Mouse (Mus musculus) stomach, postnatal 0 days (tissue): ENCODE measurements at regions not wholly inside any gene's neighbourhood (a gene's known extent, or its start where the extent isn't known, plus 50 kb on each side); places are given as distances from the start of the nearest gene placed in this dataset.
A peak's percentile ranks its signal among the peaks of the same experiment; 100 is the strongest.

Experiments used
- ATAC-seq: fragments of 200-750 bp; cut with Nextera tagmentation; 2 replicates; pipeline ENCODE4 v1.8.0; 2017; ENCODE audit not compliant: low FRiP score, low TSS enrichment
- DNase-seq: peaks from one replicate; pipeline ENCODE4 v3.0.0-alpha.2; 2016; ENCODE audit warnings: low spot score
- H3K27ac ChIP-seq: fragments of 300-500 bp; sonication (generic); replicated peaks from 2 replicates; pipeline ENCODE4 v1.5.1; 2014; ENCODE audit warnings: mild to moderate bottlenecking, control low read depth
- H3K27me3 ChIP-seq: fragments of 300-500 bp; sonication (generic); 2 replicates; pipeline ENCODE4 v1.6.1; 2014; ENCODE audit warnings: low read length; ENCODE audit not compliant: control insufficient read depth, insufficient read depth
- H3K36me3 ChIP-seq: fragments of 300-500 bp; sonication (generic); 2 replicates; pipeline ENCODE4 v1.6.1; 2014; ENCODE audit warnings: low read length, mixed read lengths; ENCODE audit not compliant: control insufficient read depth, insufficient read depth
- H3K4me1 ChIP-seq: fragments of 300-500 bp; sonication (generic); replicated peaks from 2 replicates; pipeline ENCODE4 v1.6.1; 2014; ENCODE audit warnings: antibody characterized with exemption; ENCODE audit not compliant: control insufficient read depth, insufficient read depth
- H3K4me2 ChIP-seq: fragments of 300-500 bp; sonication (generic); replicated peaks from 2 replicates; pipeline ENCODE4 v1.6.1; 2014; ENCODE audit warnings: low read depth, mild to moderate bottlenecking, control low read depth, moderate library complexity
- H3K4me3 ChIP-seq: fragments of 300-500 bp; sonication (generic); 2 replicates; pipeline ENCODE4 v1.5.1; 2014; ENCODE audit warnings: low read depth, low read length, control low read depth
- H3K9ac ChIP-seq: fragments of 300-500 bp; sonication (generic); 2 replicates; pipeline ENCODE4 v1.6.1; 2014; ENCODE audit warnings: mild to moderate bottlenecking, low read length, control low read depth, mixed read lengths
- H3K9me3 ChIP-seq: fragments of 300-500 bp; sonication (generic); 2 replicates; pipeline ENCODE4 v1.6.1; 2016; ENCODE audit warnings: low read length; ENCODE audit not compliant: control insufficient read depth
- CTCF ChIP-seq: IDR thresholded peaks from 2 replicates; pipeline ENCODE4 v1.5.1; 2016; ENCODE audit warnings: antibody characterized with exemption, low read depth, mild to moderate bottlenecking, moderate library complexity
- EP300 ChIP-seq: optimal IDR thresholded peaks from 2 replicates; pipeline ENCODE3; 2016; ENCODE audit warnings: antibody characterized with exemption
- WGBS: fragments of 180-500 bp; shearing (Covaris S2); extraction: QIAGEN DNeasy Blood & Tissue Kit; methylation state at CpG from one replicate; pipeline ENCODE4 v1.1.7; 2014; 5-methylcytosine and 5-hydroxymethylcytosine counted together

DNA sequence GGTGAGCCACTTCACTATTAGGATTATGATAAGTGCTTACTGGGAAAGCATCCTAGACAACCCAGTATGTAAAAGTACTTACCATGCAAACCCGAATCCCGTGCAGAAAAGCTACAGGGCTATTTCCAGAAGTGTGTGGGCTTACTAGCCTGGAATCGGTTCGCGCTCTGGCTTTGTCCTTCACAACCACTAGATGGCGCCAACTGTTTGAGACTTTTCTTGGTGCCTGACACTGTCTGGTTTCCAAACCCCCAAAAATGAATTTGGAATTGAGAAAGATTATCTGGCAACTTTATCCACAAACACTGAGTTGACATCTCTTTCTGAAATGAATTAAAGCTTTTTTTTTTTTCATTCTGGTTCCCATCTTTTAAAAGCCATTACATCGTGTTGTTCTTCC, 218.2 kb downstream of the Pax3 start:
- Histone ChIP-seq H3K36me3 (no peaks in the 10 kb centered on the region), H3K27ac (no peak overlapping the region), H3K9ac (no peak overlapping the region), H3K4me3 (no peak overlapping the region), H3K4me1 (no peaks in the 10 kb centered on the region), H3K27me3 (no peaks in the 10 kb centered on the region), H3K4me2 (no peak overlapping the region), H3K9me3 (no peaks in the 10 kb centered on the region)
- DNase-seq (peak; percentile 57), ATAC-seq (no peak)
- 5% methylated on average over 7 of the region's 7 CpGs for WGBS
- TF ChIP-seq CTCF (peak; percentile 93), EP300 (no peak)

DNA sequence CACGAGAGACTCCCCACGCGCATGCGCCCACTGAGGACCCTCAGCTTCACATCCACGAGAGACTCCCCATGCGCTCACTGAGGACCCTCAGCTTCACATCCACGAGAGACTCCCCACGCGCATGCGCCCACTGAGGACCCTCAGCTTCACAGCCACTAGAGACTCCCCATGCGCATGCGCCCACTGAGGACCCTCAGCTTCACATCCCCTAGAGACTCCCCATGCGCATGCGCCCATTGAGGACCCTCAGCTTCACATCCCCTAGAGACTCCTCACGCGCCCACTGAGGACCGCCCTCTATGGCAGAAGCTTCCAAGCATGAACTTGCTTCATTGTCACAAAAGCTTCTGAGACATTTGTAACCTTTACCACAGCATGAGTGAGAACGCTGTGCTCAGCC, 221.0 kb downstream of the Pax3 start:
- H3K4me2 ChIP-seq, result no peak overlapping the region
- no peak overlapping the region for H3K9ac ChIP-seq
- H3K36me3 ChIP-seq, result no peaks in the 10 kb centered on the region
- 95% methylated on average over 18 of the region's 18 CpGs for WGBS
- ATAC-seq (no peak), DNase-seq (no peak)
- no peaks in the 10 kb centered on the region for H3K4me1 ChIP-seq
- H3K4me3 ChIP-seq, result no peak overlapping the region
- H3K9me3 ChIP-seq, result no peaks in the 10 kb centered on the region
- H3K27ac ChIP-seq, result no peak overlapping the region
- no peak for TF ChIP-seq EP300
- no peak for TF ChIP-seq CTCF
- no peaks in the 10 kb centered on the region for H3K27me3 ChIP-seq

DNA sequence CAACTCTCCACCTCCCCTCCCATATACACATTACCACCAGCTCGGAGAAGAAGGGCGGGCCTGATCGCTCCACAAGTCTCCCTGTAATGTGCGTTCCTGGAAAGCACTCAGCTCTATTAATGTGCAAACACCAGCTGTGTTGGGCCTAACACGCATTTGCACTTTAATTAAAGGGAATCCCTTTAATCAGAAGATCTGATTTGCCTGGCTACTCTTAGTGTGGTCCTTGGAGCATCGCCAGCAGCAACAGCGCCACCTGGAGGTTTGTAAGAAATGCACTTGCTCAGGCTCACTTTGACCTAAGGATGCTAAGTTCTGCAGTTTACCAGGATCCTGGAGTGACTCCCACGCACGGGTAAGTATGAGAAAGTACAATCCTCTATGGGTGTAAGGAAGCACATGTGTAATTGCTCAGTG, 224.6 kb downstream of the Pax3 start:
- ATAC-seq, result no peak
- H3K4me3 ChIP-seq, result no peak overlapping the region
- H3K9ac ChIP-seq, result no peak overlapping the region
- 14% methylated on average over 9 of the region's 9 CpGs for WGBS
- no peaks in the 10 kb centered on the region for H3K9me3 ChIP-seq
- no peaks in the 10 kb centered on the region for H3K36me3 ChIP-seq
- no peak for TF ChIP-seq EP300
- peak; percentile 81 for TF ChIP-seq CTCF
- H3K27ac ChIP-seq, result no peak overlapping the region
- H3K4me1 ChIP-seq, result no peaks in the 10 kb centered on the region
- peak; percentile 67 for DNase-seq
- H3K4me2 ChIP-seq, result no peak overlapping the region
- no peaks in the 10 kb centered on the region for H3K27me3 ChIP-seq

DNA sequence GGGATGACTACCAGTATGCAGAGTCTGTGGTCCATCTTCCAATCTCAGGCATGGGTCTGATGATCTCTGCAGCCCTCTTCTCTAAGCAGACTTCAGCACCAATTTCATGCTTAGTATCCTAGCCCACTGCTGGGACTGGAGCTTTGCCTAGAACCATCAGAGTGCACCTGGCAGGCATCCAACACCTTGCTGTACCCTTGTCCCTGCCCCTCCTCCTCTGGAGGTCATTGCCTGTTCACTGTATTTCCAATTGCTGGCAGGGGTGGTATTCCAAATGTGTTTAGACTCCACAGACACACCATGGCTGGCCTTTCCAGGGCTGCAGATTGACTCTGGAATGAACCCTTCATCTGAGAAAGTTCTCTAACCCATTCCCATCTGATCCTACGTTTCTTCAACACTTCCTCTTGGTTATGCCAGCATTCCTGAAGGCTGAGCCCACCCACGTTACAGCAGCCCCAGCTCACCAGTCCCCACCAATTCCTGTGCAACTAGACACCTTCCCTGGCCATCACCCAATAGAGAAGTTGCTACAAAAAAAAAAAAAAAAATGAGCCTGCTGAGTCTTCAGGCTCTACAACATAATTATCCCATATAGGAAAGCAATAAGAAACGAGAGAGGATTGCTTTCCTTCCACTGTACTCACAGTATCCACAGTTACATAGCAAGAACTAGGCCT, 232.1 kb downstream of the Pax3 start:
- no peaks in the 10 kb centered on the region for H3K4me1 ChIP-seq
- H3K4me3 ChIP-seq, result no peak overlapping the region
- no peaks in the 10 kb centered on the region for H3K9me3 ChIP-seq
- H3K27ac ChIP-seq, result no peak overlapping the region
- no peak overlapping the region for H3K9ac ChIP-seq
- WGBS, result 28% methylated on average over 3 of the region's 3 CpGs
- TF ChIP-seq EP300 (no peak), CTCF (no peak)
- H3K36me3 ChIP-seq, result no peaks in the 10 kb centered on the region
- H3K4me2 ChIP-seq, result no peak overlapping the region
- no peak for ATAC-seq
- no peak for DNase-seq
- no peaks in the 10 kb centered on the region for H3K27me3 ChIP-seq

DNA sequence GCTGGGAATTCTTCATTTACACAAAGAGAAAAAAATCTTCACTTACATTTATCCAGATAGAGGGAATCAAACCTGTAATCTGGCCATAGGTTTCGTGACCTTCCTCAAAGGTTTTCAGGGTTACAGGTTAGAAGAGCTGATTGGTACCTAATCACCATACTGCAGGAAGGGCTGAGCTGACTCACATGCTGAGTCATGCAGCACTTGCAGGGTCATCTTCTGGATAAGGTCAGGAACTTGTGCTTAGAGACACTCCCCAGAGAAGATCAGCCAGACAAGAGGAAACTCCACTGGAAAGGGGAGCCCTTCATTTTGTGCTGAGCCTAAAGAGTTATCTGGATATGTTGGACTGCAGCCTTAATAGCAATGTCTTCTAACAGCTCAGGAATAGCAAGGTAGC, 237.6 kb downstream of the Pax3 start:
- Histone ChIP-seq H3K27me3 (no peaks in the 10 kb centered on the region), H3K36me3 (no peaks in the 10 kb centered on the region), H3K4me2 (no peak overlapping the region), H3K4me1 (no peaks in the 10 kb centered on the region), H3K9me3 (peaks cover 2% of the 10 kb centered on the region; the same call in 1 of the 2 replicates), H3K27ac (no peak overlapping the region), H3K9ac (no peak overlapping the region), H3K4me3 (no peak overlapping the region)
- WGBS, result 54% methylated on average over 1 of the region's 1 CpGs
- TF ChIP-seq CTCF, result no peak
- ATAC-seq (no peak), DNase-seq (no peak)

DNA sequence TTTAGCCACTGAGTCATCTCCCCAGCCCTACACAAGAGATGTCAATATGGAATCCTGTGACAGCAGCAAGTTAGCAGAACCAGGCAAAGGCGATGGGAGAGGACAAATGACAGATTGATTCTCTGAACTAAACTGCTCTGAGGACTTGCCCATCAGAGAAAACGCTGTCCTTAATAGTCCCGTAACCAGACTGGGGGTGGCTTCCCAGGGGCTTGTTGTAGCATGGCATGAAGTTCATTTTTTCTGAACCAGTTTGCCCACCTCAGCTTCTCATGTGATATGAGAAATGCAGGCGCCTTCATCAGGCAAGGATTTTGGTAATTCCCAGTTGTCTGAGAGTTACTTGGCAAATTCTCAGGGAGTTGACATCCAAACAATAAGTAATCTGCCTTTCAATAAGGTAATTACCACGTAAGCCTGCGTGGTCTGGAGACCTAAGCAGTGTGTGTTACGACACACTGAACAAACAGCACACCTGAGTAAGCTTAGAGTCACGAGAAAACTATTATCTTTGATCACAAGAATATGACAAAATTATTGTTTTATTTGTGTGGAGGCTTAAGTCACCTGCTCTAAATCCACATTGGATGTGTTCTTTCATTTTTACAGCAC, 239.7 kb downstream of the Pax3 start:
- H3K4me1 ChIP-seq, result no peaks in the 10 kb centered on the region
- WGBS, result 57% methylated on average over 8 of the region's 8 CpGs
- DNase-seq, result no peak
- H3K27ac ChIP-seq, result no peak overlapping the region
- H3K4me2 ChIP-seq, result no peak overlapping the region
- no peak overlapping the region for H3K4me3 ChIP-seq
- no peaks in the 10 kb centered on the region for H3K36me3 ChIP-seq
- TF ChIP-seq CTCF (no peak), EP300 (no peak)
- no peaks in the 10 kb centered on the region for H3K27me3 ChIP-seq
- H3K9ac ChIP-seq, result no peak overlapping the region
- no peak for ATAC-seq
- H3K9me3 ChIP-seq, result peaks cover 2% of the 10 kb centered on the region; the same call in 1 of the 2 replicates
